Mouse (Mus musculus): ENCODE results near the gene Ano6. TPM values are rescaled to one million over a fixed set of nuclear protein-coding genes. Genes with fewer than 3 reads are reported as not detected.

The Ano6 gene
- polyA plus RNA-seq, 1 experiment from 2014 or later: 30.8 TPM

GRCm38 (mm10) chr15:95791855-95792254, 1.2 kb downstream of the Ano6 start:
- H3K4me3 ChIP-seq (ENCODE audit: low read depth, low read length): peak overlapping the region; percentile 75
- peak overlapping the region; percentile 94; the same call in 1 of the 2 replicates for H3K9ac ChIP-seq (ENCODE audit: low read length)
- ATAC-seq (ENCODE audit: low FRiP score) (no peak), DNase-seq (ENCODE audit: low spot score, missing footprints) (no peak)
- H3K9me3 ChIP-seq (ENCODE audit: control insufficient read depth, low read length): no peaks in the 10 kb centered on the region
- H3K27me3 ChIP-seq (ENCODE audit: control insufficient read depth, insufficient read depth, low read length): no peaks in the 10 kb centered on the region; the same call in 1 of the 2 replicates
- no peaks in the 10 kb centered on the region for H3K36me3 ChIP-seq (ENCODE audit: control insufficient read depth, insufficient read depth, low read length)
- no peak overlapping the region for H3K27ac ChIP-seq (ENCODE audit: low read depth, low read length)
- peak overlapping the region; percentile 65 for H3K4me2 ChIP-seq
- no peaks in the 10 kb centered on the region; the same call in 1 of the 2 replicates for H3K4me1 ChIP-seq (ENCODE audit: control insufficient read depth, insufficient read depth, low read length)
- 77% methylated on average over 5 of the region's 5 CpGs for WGBS

GRCm38 (mm10) chr15:95792261-95793260, 1.9 kb downstream of the Ano6 start:
- H3K4me3 ChIP-seq (ENCODE audit: low read depth, low read length): no peak overlapping the region
- no peaks in the 10 kb centered on the region for H3K36me3 ChIP-seq (ENCODE audit: control insufficient read depth, insufficient read depth, low read length)
- no peaks in the 10 kb centered on the region for H3K9me3 ChIP-seq (ENCODE audit: control insufficient read depth, low read length)
- H3K4me1 ChIP-seq (ENCODE audit: control insufficient read depth, insufficient read depth, low read length): no peaks in the 10 kb centered on the region; the same call in 1 of the 2 replicates
- H3K27me3 ChIP-seq (ENCODE audit: control insufficient read depth, insufficient read depth, low read length): no peaks in the 10 kb centered on the region; the same call in 1 of the 2 replicates
- H3K9ac ChIP-seq (ENCODE audit: low read length): no peak overlapping the region
- H3K4me2 ChIP-seq: no peak overlapping the region; the same call in 1 of the 2 replicates
- ATAC-seq (ENCODE audit: low FRiP score): no peak
- whole genome bisulfite sequencing: 83% methylated on average over 25 of the region's 25 CpGs
- peak; percentile 85 for DNase-seq (ENCODE audit: low spot score, missing footprints)
- H3K27ac ChIP-seq (ENCODE audit: low read depth, low read length): no peak overlapping the region

GRCm38 (mm10) chr15:95793748-95794491, 3.3 kb downstream of the Ano6 start:
- H3K4me1 ChIP-seq (ENCODE audit: control insufficient read depth, insufficient read depth, low read length): no peaks in the 10 kb centered on the region; the same call in 1 of the 2 replicates
- no peaks in the 10 kb centered on the region for H3K36me3 ChIP-seq (ENCODE audit: control insufficient read depth, insufficient read depth, low read length)
- no peak overlapping the region for H3K27ac ChIP-seq (ENCODE audit: low read depth, low read length)
- H3K27me3 ChIP-seq (ENCODE audit: control insufficient read depth, insufficient read depth, low read length): no peaks in the 10 kb centered on the region; the same call in 1 of the 2 replicates
- no peak overlapping the region for H3K4me3 ChIP-seq (ENCODE audit: low read depth, low read length)
- no peak overlapping the region for H3K9ac ChIP-seq (ENCODE audit: low read length)
- DNase-seq (ENCODE audit: low spot score, missing footprints): no peak
- no peak for ATAC-seq (ENCODE audit: low FRiP score)
- H3K4me2 ChIP-seq: no peak overlapping the region
- 95% methylated on average over 9 of the region's 9 CpGs for WGBS
- no peaks in the 10 kb centered on the region for H3K9me3 ChIP-seq (ENCODE audit: control insufficient read depth, low read length)

- ATAC-seq (ENCODE audit: low FRiP score) (no peak), DNase-seq (ENCODE audit: low spot score, missing footprints) (peak; percentile 78)
- WGBS: 88% methylated on average over 10 of the region's 10 CpGs
- H3K4me3 ChIP-seq (ENCODE audit: low read depth, low read length): no peak overlapping the region
- H3K4me2 ChIP-seq: no peak overlapping the region
- H3K27ac ChIP-seq (ENCODE audit: low read depth, low read length): no peak overlapping the region
- H3K9ac ChIP-seq (ENCODE audit: low read length): no peak overlapping the region
- H3K27me3 ChIP-seq (ENCODE audit: control insufficient read depth, insufficient read depth, low read length): no peaks in the 10 kb centered on the region
- H3K9me3 ChIP-seq (ENCODE audit: control insufficient read depth, low read length): no peaks in the 10 kb centered on the region
- no peaks in the 10 kb centered on the region for H3K36me3 ChIP-seq (ENCODE audit: control insufficient read depth, insufficient read depth, low read length)
- no peaks in the 10 kb centered on the region; the same call in 1 of the 2 replicates for H3K4me1 ChIP-seq (ENCODE audit: control insufficient read depth, insufficient read depth, low read length)
Observed at GRCm38 (mm10) chr15:95794611-95795565, 4.2 kb downstream of the Ano6 start.

GRCm38 (mm10) chr15:95796062-95796461, 5.4 kb downstream of the Ano6 start:
- no peaks in the 10 kb centered on the region for H3K9me3 ChIP-seq (ENCODE audit: control insufficient read depth, low read length)
- DNase-seq (ENCODE audit: low spot score, missing footprints): no peak
- 91% methylated on average over 5 of the region's 5 CpGs for WGBS
- no peak overlapping the region for H3K27ac ChIP-seq (ENCODE audit: low read depth, low read length)
- H3K4me1 ChIP-seq (ENCODE audit: control insufficient read depth, insufficient read depth, low read length): no peaks in the 10 kb centered on the region; the same call in 1 of the 2 replicates
- H3K27me3 ChIP-seq (ENCODE audit: control insufficient read depth, insufficient read depth, low read length): no peaks in the 10 kb centered on the region
- no peak overlapping the region for H3K4me2 ChIP-seq
- ATAC-seq (ENCODE audit: low FRiP score): no peak
- H3K36me3 ChIP-seq (ENCODE audit: control insufficient read depth, insufficient read depth, low read length): no peaks in the 10 kb centered on the region
- no peak overlapping the region for H3K4me3 ChIP-seq (ENCODE audit: low read depth, low read length)
- H3K9ac ChIP-seq (ENCODE audit: low read length): no peak overlapping the region

GRCm38 (mm10) chr15:95797144-95797983, 6.7 kb downstream of the Ano6 start:
- no peaks in the 10 kb centered on the region for H3K36me3 ChIP-seq (ENCODE audit: control insufficient read depth, insufficient read depth, low read length)

GRCm38 (mm10) chr15:95798266-95798665, 7.6 kb downstream of the Ano6 start:
- ATAC-seq (ENCODE audit: low FRiP score) (no peak), DNase-seq (ENCODE audit: low spot score, missing footprints) (no peak)
- no peaks in the 10 kb centered on the region for H3K9me3 ChIP-seq (ENCODE audit: control insufficient read depth, low read length)
- H3K27me3 ChIP-seq (ENCODE audit: control insufficient read depth, insufficient read depth, low read length): no peaks in the 10 kb centered on the region
- H3K4me2 ChIP-seq: no peak overlapping the region
- no peak overlapping the region for H3K4me3 ChIP-seq (ENCODE audit: low read depth, low read length)
- no peaks in the 10 kb centered on the region; the same call in 1 of the 2 replicates for H3K4me1 ChIP-seq (ENCODE audit: control insufficient read depth, insufficient read depth, low read length)
- no peaks in the 10 kb centered on the region for H3K36me3 ChIP-seq (ENCODE audit: control insufficient read depth, insufficient read depth, low read length)
- WGBS: 93% methylated on average over 7 of the region's 7 CpGs
- no peak overlapping the region for H3K27ac ChIP-seq (ENCODE audit: low read depth, low read length)
- no peak overlapping the region for H3K9ac ChIP-seq (ENCODE audit: low read length)

More at GRCm38 (mm10) chr15:95797144-95797983, 6.7 kb downstream of the Ano6 start:
- H3K4me1 ChIP-seq (ENCODE audit: control insufficient read depth, insufficient read depth, low read length): no peaks in the 10 kb centered on the region; the same call in 1 of the 2 replicates
- no peak overlapping the region for H3K27ac ChIP-seq (ENCODE audit: low read depth, low read length)
- no peak overlapping the region for H3K9ac ChIP-seq (ENCODE audit: low read length)
- no peak overlapping the region for H3K4me3 ChIP-seq (ENCODE audit: low read depth, low read length)
- no peak overlapping the region for H3K4me2 ChIP-seq
- DNase-seq (ENCODE audit: low spot score, missing footprints) (peak; percentile 82), ATAC-seq (ENCODE audit: low FRiP score) (no peak)
- H3K9me3 ChIP-seq (ENCODE audit: control insufficient read depth, low read length): no peaks in the 10 kb centered on the region
- 67% methylated on average over 9 of the region's 9 CpGs for WGBS
- no peaks in the 10 kb centered on the region for H3K27me3 ChIP-seq (ENCODE audit: control insufficient read depth, insufficient read depth, low read length)
